Mouse (Mus musculus): ENCODE measurements around the gene Txnrd2. TPM values are rescaled to one million over a fixed set of nuclear protein-coding genes. Genes with fewer than 3 reads are reported as not detected.

Gene Txnrd2
- total and polyA plus RNA-seq, 2 experiments from 2014 or later, result 12.7 to 41.2 TPM

GRCm38 (mm10) chr16:18472416-18472815, 46.2 kb downstream of the Txnrd2 start:
- TF ChIP-seq CTCF (IDR thresholded peaks at IDR 0.05; ENCODE audit: low read depth) (no peak), EP300 (IDR thresholded peaks at IDR 0.05; ENCODE audit: low read depth) (no peak)
- Histone ChIP-seq H3K27ac (ENCODE audit: low read depth) (no peak overlapping the region), H3K9ac (replicated peaks; ENCODE audit: low read depth, low read length) (no peak overlapping the region), H3K36me3 (replicated peaks; ENCODE audit: control insufficient read depth, insufficient read depth, low read length) (peaks cover 24% of the 10 kb centered on the region), H3K27me3 (ENCODE audit: control insufficient read depth, insufficient read depth, low read length) (no peaks in the 10 kb centered on the region), H3K4me2 (ENCODE audit: low read depth, low read length) (no peak overlapping the region), H3K4me1 (ENCODE audit: control insufficient read depth, insufficient read depth) (no peaks in the 10 kb centered on the region), H3K4me3 (ENCODE audit: low read depth, low read length) (no peak overlapping the region), H3K9me3 (replicated peaks; ENCODE audit: control insufficient read depth, low read length) (no peaks in the 10 kb centered on the region)
- no peak for ATAC-seq (ENCODE audit: insufficient read depth, low read depth)
- WGBS, result 87% methylated on average over 4 of the region's 4 CpGs
- no peak for DNase-seq (ENCODE audit: low spot score)

DNA sequence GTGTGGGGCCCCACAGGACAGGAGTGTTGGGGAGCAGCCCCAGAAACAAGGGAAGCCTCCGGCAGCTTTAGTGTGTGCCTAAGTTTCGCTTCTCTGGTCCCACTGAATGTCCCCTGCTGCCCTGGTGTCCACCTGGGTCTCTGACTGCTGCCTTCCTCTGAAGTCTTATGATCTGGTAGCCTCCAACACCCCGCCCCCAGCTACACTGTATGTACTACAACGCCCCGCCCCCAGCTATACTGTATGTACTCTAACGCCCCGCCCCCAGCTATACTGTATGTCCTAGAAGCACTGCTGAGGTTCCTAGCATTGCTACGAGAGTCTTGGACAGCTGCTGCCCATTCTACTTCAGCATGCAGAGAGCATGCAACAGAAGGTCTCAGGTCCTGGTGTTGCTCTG, 46.8 kb downstream of the Txnrd2 start:
- Histone ChIP-seq H3K27ac (ENCODE audit: low read depth) (no peak overlapping the region), H3K4me2 (ENCODE audit: low read depth, low read length) (no peak overlapping the region), H3K9me3 (replicated peaks; ENCODE audit: control insufficient read depth, low read length) (no peaks in the 10 kb centered on the region), H3K27me3 (ENCODE audit: control insufficient read depth, insufficient read depth, low read length) (no peaks in the 10 kb centered on the region), H3K4me3 (ENCODE audit: low read depth, low read length) (no peak overlapping the region), H3K4me1 (ENCODE audit: control insufficient read depth, insufficient read depth) (no peaks in the 10 kb centered on the region), H3K9ac (replicated peaks; ENCODE audit: low read depth, low read length) (no peak overlapping the region), H3K36me3 (replicated peaks; ENCODE audit: control insufficient read depth, insufficient read depth, low read length) (peaks cover 29% of the 10 kb centered on the region)
- no peak for TF ChIP-seq EP300 (IDR thresholded peaks at IDR 0.05; ENCODE audit: low read depth)
- no peak for TF ChIP-seq CTCF (IDR thresholded peaks at IDR 0.05; ENCODE audit: low read depth)
- WGBS, result 90% methylated on average over 8 of the region's 8 CpGs
- DNase-seq (ENCODE audit: low spot score) (no peak), ATAC-seq (ENCODE audit: insufficient read depth, low read depth) (no peak)

GRCm38 (mm10) chr16:18474021-18474420, 47.8 kb downstream of the Txnrd2 start:
- TF ChIP-seq CTCF (IDR thresholded peaks at IDR 0.05; ENCODE audit: low read depth) (no peak), EP300 (IDR thresholded peaks at IDR 0.05; ENCODE audit: low read depth) (no peak)
- Histone ChIP-seq H3K4me3 (ENCODE audit: low read depth, low read length) (no peak overlapping the region), H3K36me3 (replicated peaks; ENCODE audit: control insufficient read depth, insufficient read depth, low read length) (peaks cover 24% of the 10 kb centered on the region), H3K27ac (ENCODE audit: low read depth) (no peak overlapping the region), H3K9ac (replicated peaks; ENCODE audit: low read depth, low read length) (no peak overlapping the region), H3K27me3 (ENCODE audit: control insufficient read depth, insufficient read depth, low read length) (no peaks in the 10 kb centered on the region), H3K4me2 (ENCODE audit: low read depth, low read length) (no peak overlapping the region), H3K4me1 (ENCODE audit: control insufficient read depth, insufficient read depth) (no peaks in the 10 kb centered on the region), H3K9me3 (replicated peaks; ENCODE audit: control insufficient read depth, low read length) (no peaks in the 10 kb centered on the region)
- ATAC-seq (ENCODE audit: insufficient read depth, low read depth), result no peak
- DNase-seq (ENCODE audit: low spot score), result no peak
- 68% methylated on average over 2 of the region's 2 CpGs for WGBS

- no peaks in the 10 kb centered on the region for H3K4me1 ChIP-seq (ENCODE audit: control insufficient read depth, insufficient read depth)
- ATAC-seq (ENCODE audit: insufficient read depth, low read depth) (no peak), DNase-seq (ENCODE audit: low spot score) (no peak)
- no peak overlapping the region for H3K4me2 ChIP-seq (ENCODE audit: low read depth, low read length)
- H3K4me3 ChIP-seq (ENCODE audit: low read depth, low read length), result no peak overlapping the region
- no peak overlapping the region for H3K27ac ChIP-seq (ENCODE audit: low read depth)
- H3K27me3 ChIP-seq (ENCODE audit: control insufficient read depth, insufficient read depth, low read length), result no peaks in the 10 kb centered on the region
- WGBS, result 57% methylated on average over 6 of the region's 6 CpGs
- TF ChIP-seq CTCF (IDR thresholded peaks at IDR 0.05; ENCODE audit: low read depth) (peak; percentile 33), EP300 (IDR thresholded peaks at IDR 0.05; ENCODE audit: low read depth) (no peak)
- H3K36me3 ChIP-seq (replicated peaks; ENCODE audit: control insufficient read depth, insufficient read depth, low read length), result peaks cover 18% of the 10 kb centered on the region; the same call in 1 of the 2 replicates
- H3K9me3 ChIP-seq (replicated peaks; ENCODE audit: control insufficient read depth, low read length), result no peaks in the 10 kb centered on the region
- no peak overlapping the region for H3K9ac ChIP-seq (replicated peaks; ENCODE audit: low read depth, low read length)
Observed at GRCm38 (mm10) chr16:18477996-18478395, 51.8 kb downstream of the Txnrd2 start.

GRCm38 (mm10) chr16:18479667-18480066, 53.5 kb downstream of the Txnrd2 start:
- ATAC-seq (ENCODE audit: insufficient read depth, low read depth), result no peak
- peaks cover 18% of the 10 kb centered on the region; the same call in 1 of the 2 replicates for H3K36me3 ChIP-seq (replicated peaks; ENCODE audit: control insufficient read depth, insufficient read depth, low read length)
- no peaks in the 10 kb centered on the region for H3K27me3 ChIP-seq (ENCODE audit: control insufficient read depth, insufficient read depth, low read length)
- H3K9me3 ChIP-seq (replicated peaks; ENCODE audit: control insufficient read depth, low read length), result no peaks in the 10 kb centered on the region
- no peak for TF ChIP-seq EP300 (IDR thresholded peaks at IDR 0.05; ENCODE audit: low read depth)
- no peak for TF ChIP-seq CTCF (IDR thresholded peaks at IDR 0.05; ENCODE audit: low read depth)
- no peak overlapping the region for H3K4me2 ChIP-seq (ENCODE audit: low read depth, low read length)
- H3K27ac ChIP-seq (ENCODE audit: low read depth), result no peak overlapping the region
- WGBS, result 70% methylated on average over 7 of the region's 7 CpGs
- no peak overlapping the region for H3K9ac ChIP-seq (replicated peaks; ENCODE audit: low read depth, low read length)
- H3K4me1 ChIP-seq (ENCODE audit: control insufficient read depth, insufficient read depth), result no peaks in the 10 kb centered on the region
- DNase-seq (ENCODE audit: low spot score), result no peak
- no peak overlapping the region for H3K4me3 ChIP-seq (ENCODE audit: low read depth, low read length)

DNA sequence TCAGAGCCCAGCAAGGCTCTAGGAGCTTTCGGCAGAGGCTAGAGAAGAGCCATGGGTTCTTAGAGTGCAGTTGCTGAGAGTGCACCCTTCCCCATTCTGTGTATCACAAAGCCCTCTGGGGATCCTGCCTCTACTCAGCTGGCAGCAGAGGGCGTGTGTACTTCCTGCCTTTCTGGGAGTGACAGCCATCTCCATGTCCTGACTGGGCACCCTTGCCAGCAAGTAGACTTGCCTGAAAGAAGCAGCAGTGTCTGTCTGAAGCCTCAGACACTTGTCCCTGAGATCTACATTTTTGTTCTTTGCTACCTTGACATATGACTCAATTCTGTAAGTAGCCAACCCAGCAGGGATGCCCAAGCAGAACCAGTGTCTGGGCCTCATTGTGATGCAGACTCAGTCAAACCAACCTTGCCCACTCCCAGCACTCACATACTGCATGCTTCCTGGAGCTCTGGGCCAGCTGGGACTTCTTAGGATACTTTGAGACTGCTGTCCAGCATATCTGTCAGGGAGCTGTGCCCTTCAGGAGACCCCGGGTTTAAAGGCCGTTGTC, 54.8 kb downstream of the Txnrd2 start:
- H3K4me1 ChIP-seq (ENCODE audit: control insufficient read depth, insufficient read depth), result no peaks in the 10 kb centered on the region
- ATAC-seq (ENCODE audit: insufficient read depth, low read depth) (no peak), DNase-seq (ENCODE audit: low spot score) (no peak)
- no peak overlapping the region for H3K4me3 ChIP-seq (ENCODE audit: low read depth, low read length)
- H3K27me3 ChIP-seq (ENCODE audit: control insufficient read depth, insufficient read depth, low read length), result no peaks in the 10 kb centered on the region
- H3K4me2 ChIP-seq (ENCODE audit: low read depth, low read length), result no peak overlapping the region
- 0 out of 2 replicates have a peak, but pooled peaks have one; percentile 10 for TF ChIP-seq CTCF (IDR thresholded peaks at IDR 0.05; ENCODE audit: low read depth)
- TF ChIP-seq EP300 (IDR thresholded peaks at IDR 0.05; ENCODE audit: low read depth), result no peak
- no peak overlapping the region for H3K9ac ChIP-seq (replicated peaks; ENCODE audit: low read depth, low read length)
- no peak overlapping the region for H3K27ac ChIP-seq (ENCODE audit: low read depth)
- H3K36me3 ChIP-seq (replicated peaks; ENCODE audit: control insufficient read depth, insufficient read depth, low read length), result peaks cover 14% of the 10 kb centered on the region; the same call in 1 of the 2 replicates
- no peaks in the 10 kb centered on the region for H3K9me3 ChIP-seq (replicated peaks; ENCODE audit: control insufficient read depth, low read length)
- WGBS, result 59% methylated on average over 4 of the region's 4 CpGs
